Mouse (Mus musculus) midbrain, postnatal 0 days (tissue): ENCODE results near the gene Pml. TPM values are rescaled to one million over a fixed set of nuclear protein-coding genes. Genes with fewer than 3 reads are reported as not detected.
"Not testable (repeated sequence)": the region's sequence is repeated elsewhere in the genome, so short reads cannot be mapped to it uniquely, and the experiment has no call there.

Source experiments
- ATAC-seq: fragments of 200-750 bp; cut with Nextera tagmentation; 2 replicates; pipeline ENCODE4 v1.8.0; 2017; ENCODE audit warnings: moderate number of reproducible peaks, mild to moderate bottlenecking, moderate TSS enrichment, moderate library complexity; ENCODE audit not compliant: low FRiP score
- DNase-seq: peaks from one replicate; pipeline ENCODE4 v3.0.0-alpha.2; 2015; ENCODE audit warnings: low spot score
- H3K27ac ChIP-seq: fragments of 300-500 bp; sonication (generic); 2 replicates; pipeline ENCODE4 v1.5.1; 2014; ENCODE audit warnings: low read depth, mild to moderate bottlenecking, low read length, mixed read lengths
- H3K27me3 ChIP-seq: fragments of 300-500 bp; sonication (generic); 2 replicates; pipeline ENCODE4 v1.6.1; 2014; ENCODE audit warnings: low read length, control low read depth, mixed read lengths; ENCODE audit not compliant: insufficient read depth
- H3K36me3 ChIP-seq: fragments of 300-500 bp; sonication (generic); 2 replicates; pipeline ENCODE4 v1.6.1; 2014; ENCODE audit warnings: low read length, control low read depth, mixed read lengths; ENCODE audit not compliant: insufficient read depth
- H3K4me1 ChIP-seq: fragments of 300-500 bp; sonication (generic); 2 replicates; pipeline ENCODE4 v1.6.1; 2014; ENCODE audit warnings: mild to moderate bottlenecking, control low read depth, antibody characterized with exemption, low read length, mixed read lengths; ENCODE audit not compliant: insufficient read depth
- H3K4me2 ChIP-seq: fragments of 300-500 bp; sonication (generic); 2 replicates; pipeline ENCODE4 v1.6.1; 2014; ENCODE audit warnings: low read depth, mild to moderate bottlenecking, low read length, mixed read lengths; ENCODE audit not compliant: poor library complexity, severe bottlenecking
- H3K4me3 ChIP-seq: fragments of 300-500 bp; sonication (generic); 2 replicates; pipeline ENCODE4 v1.5.1; 2014; ENCODE audit warnings: low read depth, mild to moderate bottlenecking, low read length, moderate library complexity
- H3K9ac ChIP-seq: fragments of 300-500 bp; sonication (generic); replicated peaks from 2 replicates; pipeline ENCODE4 v1.6.1; 2014; ENCODE audit warnings: mild to moderate bottlenecking, low read length, moderate library complexity, mixed read lengths; ENCODE audit not compliant: poor library complexity, severe bottlenecking
- H3K9me3 ChIP-seq: fragments of 300-500 bp; sonication (generic); 2 replicates; pipeline ENCODE4 v1.6.1; 2016; ENCODE audit warnings: low read length, control low read depth
- CTCF ChIP-seq: IDR thresholded peaks from 2 replicates; pipeline ENCODE4 v1.5.1; 2016; ENCODE audit warnings: antibody characterized with exemption, mild to moderate bottlenecking
- WGBS: fragments of 180-500 bp; shearing (Covaris S2); extraction: QIAGEN DNeasy Blood & Tissue Kit; methylation state at CpG from one replicate; pipeline ENCODE4 v1.1.7; 2014; 5-methylcytosine and 5-hydroxymethylcytosine counted together
- polyA plus RNA-seq: library from polyadenylated mRNA; unstranded; fragments of >200 nt; fragmentation: Nextera tagmentation; extraction: Ambion mirVana; gene quantifications from 2 replicates; pipeline ENCODE4 v1.2.1, GENCODE M21; 2015
- total RNA-seq: library from RNA; depleted of rRNA; stranded (reverse); fragments of >200 nt; gene quantifications from 2 replicates; pipeline ENCODE4 v1.2.3, GENCODE M21; 2014

The Pml gene
- total and polyA plus RNA-seq, 2 experiments from 2014 or later: 3.2 to 9.0 TPM

DNA sequence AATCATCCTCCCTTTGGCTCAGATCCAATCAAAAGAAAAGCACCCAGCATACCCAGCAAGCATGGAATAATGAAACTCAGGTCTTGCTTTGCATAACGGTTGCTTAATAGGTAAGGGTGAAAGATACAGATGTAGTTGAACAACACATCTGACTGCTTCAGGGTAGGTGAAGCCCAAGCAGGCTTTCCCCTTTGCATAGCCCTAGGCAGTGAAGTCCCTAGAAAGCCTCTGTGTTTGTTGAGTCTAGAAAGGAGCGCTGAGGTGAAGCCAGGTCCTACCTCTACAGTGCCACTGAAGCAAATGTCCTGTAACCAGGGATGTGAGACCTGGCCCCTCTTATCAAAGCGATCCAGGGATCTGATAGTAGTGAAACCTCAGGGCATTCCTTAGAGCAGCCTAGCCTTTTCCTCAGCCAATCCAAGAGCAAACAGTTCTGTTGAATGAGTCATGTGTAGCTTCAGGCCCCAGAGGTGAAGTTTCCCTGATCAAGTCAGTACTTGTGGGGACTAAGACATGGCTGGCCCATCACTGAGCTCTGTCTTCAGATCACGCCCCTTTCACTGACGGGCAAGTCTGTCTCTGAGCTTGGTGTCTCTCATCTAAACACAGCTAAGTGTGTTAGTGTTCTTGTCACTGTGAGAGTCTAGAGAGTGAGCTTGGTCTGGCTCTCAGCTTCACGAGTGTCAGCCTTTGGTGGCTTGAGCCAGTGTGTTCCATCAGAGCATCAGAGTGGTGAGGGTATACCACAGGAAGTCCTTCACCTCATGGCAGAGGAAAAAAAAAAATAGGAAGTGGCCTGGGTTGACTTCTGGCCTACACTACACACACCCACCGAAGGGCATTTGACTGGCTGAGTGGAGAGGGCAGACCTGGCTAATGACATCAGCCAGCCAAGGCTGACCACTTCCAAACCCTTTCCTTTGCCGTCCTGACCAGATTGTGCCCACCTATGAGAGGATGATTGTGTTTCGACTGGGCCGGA, 6.4 kb upstream of the Pml start:
- peaks cover 44% of the 10 kb centered on the region for H3K36me3 ChIP-seq
- no peaks in the 10 kb centered on the region for H3K27me3 ChIP-seq
- WGBS: 92% methylated on average over 10 of the region's 10 CpGs
- no peaks in the 10 kb centered on the region for H3K9me3 ChIP-seq
- ATAC-seq: no peak
- H3K4me3 ChIP-seq: no peak overlapping the region
- no peak overlapping the region for H3K27ac ChIP-seq
- no peaks in the 10 kb centered on the region for H3K4me1 ChIP-seq
- DNase-seq: no peak
- H3K9ac ChIP-seq: no peak overlapping the region
- H3K4me2 ChIP-seq: no peak overlapping the region
- TF ChIP-seq CTCF: no peak

DNA sequence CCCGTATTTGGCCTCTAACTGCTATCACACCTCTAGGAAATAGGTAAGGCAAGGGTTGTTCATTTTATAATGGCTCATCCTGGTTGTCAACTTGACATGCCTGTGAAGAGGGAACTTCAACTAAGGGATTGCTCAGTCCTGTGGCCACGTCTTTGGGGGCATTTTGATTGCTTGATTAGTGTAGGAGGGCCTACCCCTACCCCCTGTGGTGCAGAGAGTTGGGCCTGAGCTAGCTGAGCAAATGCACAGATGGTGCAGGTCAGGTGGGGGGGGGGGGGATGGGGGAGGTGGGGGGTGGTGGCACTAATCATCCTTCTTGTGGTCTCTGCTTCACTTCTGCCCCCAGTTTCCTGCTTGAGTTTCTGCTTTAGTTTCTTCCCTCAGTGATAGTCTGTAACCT, 5.5 kb upstream of the Pml start:
- Histone ChIP-seq H3K36me3 (peaks cover 37% of the 10 kb centered on the region), H3K4me1 (no peaks in the 10 kb centered on the region), H3K4me2 (no peak overlapping the region), H3K4me3 (no peak overlapping the region), H3K9ac (no peak overlapping the region), H3K27me3 (no peaks in the 10 kb centered on the region), H3K9me3 (no peaks in the 10 kb centered on the region), H3K27ac (no peak overlapping the region)
- no peak for DNase-seq
- TF ChIP-seq CTCF: no peak
- no peak for ATAC-seq
- 52% methylated on average over 2 of the region's 2 CpGs for whole genome bisulfite sequencing

DNA sequence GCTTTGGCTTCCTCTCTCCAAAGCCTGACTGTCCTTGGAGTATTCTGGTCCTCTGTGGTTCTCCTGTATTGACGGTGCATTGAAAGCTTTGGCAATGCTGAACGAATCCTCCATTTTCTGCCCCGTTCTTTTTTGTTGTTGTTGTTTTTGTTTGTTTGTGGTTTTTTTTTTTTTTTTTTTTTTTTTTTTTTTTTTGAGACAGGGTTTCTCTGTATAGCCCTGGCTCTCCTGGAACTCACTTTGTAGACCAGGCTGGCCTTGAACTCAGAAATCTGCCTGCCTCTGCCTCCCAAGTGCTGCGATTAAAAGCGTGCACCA, 4.2 kb upstream of the Pml start:
- ATAC-seq, DNase-seq: not testable (repeated sequence)
- peaks cover 26% of the 10 kb centered on the region for H3K36me3 ChIP-seq

DNA sequence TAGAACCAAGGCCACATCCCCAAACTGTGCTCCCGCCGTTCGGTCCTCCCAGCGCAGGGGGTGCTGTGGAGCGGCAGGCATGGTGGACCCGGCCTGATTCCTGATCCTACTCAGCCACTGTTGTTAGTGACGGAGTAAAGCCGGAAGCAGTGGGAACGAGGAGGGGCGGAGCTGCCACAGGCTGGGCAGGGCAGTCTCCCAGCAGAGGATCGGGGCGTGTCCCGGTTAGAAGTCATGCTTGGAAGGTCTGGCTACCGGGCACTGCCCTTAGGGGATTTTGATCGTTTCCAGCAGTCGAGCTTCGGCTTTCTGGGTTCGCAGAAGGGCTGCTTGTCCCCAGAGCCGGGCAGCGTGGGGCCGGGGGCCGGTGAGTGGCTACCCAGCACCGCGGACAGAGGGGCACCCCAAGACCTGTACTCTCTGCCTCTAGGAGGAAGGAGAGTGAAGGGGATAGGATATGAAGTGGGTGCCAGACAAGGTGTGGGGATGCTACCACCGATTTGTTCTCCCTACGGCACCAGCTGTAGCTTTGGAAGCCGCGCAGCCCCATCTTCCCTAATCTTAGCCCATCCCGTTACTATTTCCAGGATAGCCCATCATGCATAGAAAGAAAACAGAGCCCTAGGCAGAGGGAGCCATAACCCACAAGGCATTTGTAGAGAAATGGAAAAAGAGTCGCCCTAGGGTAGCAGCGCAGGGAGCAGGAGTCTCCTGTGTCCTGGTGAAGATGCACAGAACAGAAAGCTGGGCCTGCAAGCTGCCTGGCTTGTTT, 3.6 kb upstream of the Pml start, which contains the start of gene Stoml1:
Gene Stoml1 (plus strand): TSS at position 132 of the 772 bp plus-strand sequence.
- under 1% methylated on average over 31 of the region's 31 CpGs for WGBS
- Histone ChIP-seq H3K36me3 (peaks cover 22% of the 10 kb centered on the region), H3K9ac (peak within 1 kb of the TSS; percentile 79), H3K4me3 (peak within 1 kb of the TSS; percentile 78), H3K27ac (peak within 1 kb of the TSS; percentile 78), H3K27me3 (no peaks in the 10 kb centered on the region), H3K4me1 (no peaks in the 10 kb centered on the region), H3K4me2 (peak within 1 kb of the TSS; percentile 59), H3K9me3 (no peaks in the 10 kb centered on the region)
- peak; percentile 94 for ATAC-seq
- peak; percentile 98 for TF ChIP-seq CTCF
- DNase-seq: peak; percentile 96

More for the DNA sequence above, 4.2 kb upstream of the Pml start:
- peak overlapping the region; percentile 78 for H3K4me3 ChIP-seq
- 70% methylated on average over 5 of the region's 5 CpGs for WGBS
- H3K4me2 ChIP-seq: peak overlapping the region; percentile 59
- not testable (repeated sequence) for H3K27me3 ChIP-seq, H3K4me1 ChIP-seq, H3K9me3 ChIP-seq
- peak overlapping the region; percentile 78; the same call in 1 of the 2 replicates for H3K27ac ChIP-seq
- H3K9ac ChIP-seq: peak overlapping the region; percentile 79

DNA sequence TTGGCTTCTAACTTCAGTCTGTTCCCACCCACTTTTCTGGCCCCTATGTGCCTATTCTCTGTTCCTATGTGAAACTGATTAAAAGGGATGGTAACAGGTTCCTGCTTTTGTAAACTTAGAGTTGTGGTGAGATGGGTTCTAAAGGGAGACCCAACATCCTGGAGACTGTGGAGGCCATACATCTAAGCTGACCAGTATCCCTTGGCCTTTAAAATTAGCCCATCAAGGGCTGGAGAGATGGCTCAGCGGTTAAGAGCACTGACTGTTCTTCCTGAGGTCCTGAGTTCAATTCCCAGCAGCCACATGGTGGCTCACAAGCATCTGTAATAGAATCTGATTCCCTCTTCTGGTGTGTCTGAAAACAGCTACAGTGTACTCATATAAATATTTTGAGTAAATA, 1.1 kb upstream of the Pml start:
- not testable (repeated sequence) for ATAC-seq, H3K27ac ChIP-seq, H3K36me3 ChIP-seq, H3K9me3 ChIP-seq, H3K9ac ChIP-seq, H3K27me3 ChIP-seq, H3K4me2 ChIP-seq, H3K4me3 ChIP-seq, DNase-seq, H3K4me1 ChIP-seq
- WGBS: 88% methylated on average over 1 of the region's 1 CpGs
